Mouse (Mus musculus): ENCODE results near the gene Map2k5.

Gene Map2k5

DNA sequence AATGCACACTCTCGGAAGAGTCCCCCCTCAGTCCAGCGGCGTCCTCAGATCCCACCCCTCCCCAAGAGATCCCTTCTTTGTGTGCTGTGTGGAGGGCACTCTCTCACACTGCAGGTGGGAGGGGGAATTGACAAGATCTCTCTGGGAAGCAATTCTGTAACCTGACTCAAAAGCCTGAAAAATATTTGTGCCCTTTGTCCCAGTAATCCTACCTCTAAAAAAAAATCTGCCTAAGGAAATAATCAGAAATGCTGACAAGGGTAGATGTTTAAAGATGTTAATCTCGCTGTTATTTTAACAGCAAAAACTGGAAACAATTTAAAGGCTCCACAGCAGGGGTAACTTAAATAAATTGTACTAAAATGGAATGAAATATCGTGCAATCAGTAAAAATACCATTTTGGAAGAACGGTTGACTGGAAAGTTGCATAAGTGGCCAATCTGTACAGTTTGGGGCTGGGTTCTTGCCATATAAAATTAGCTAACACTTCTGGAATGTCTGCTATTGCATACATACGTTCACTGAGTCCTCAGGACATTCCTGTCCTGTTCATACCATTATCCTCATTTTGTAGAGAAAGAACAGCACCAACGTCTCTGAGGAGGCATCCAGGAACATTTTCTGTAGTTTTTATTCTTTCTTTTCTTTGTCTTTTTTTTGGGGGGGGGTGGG, 255.4 kb downstream of the Map2k5 start:
- DNase-seq: no peak

GRCm38 (mm10) chr9:63118385-63118784, 259.3 kb downstream of the Map2k5 start:
- DNase-seq: no peak
